Mouse (Mus musculus) retina, postnatal 7 days (tissue): ENCODE measurements around the gene Kdm1b.
A peak's percentile ranks its signal among the peaks of the same experiment; 100 is the strongest.

ENCODE experiments used
- DNase-seq: peaks from one replicate; pipeline ENCODE4 v3.0.0-alpha.2; 2012; ENCODE audit warnings: low read depth, low spot score

The Kdm1b gene

GRCm38 (mm10) chr13:47062756-47063155 is 19.5 kb downstream of the Kdm1b start:
- no peak for DNase-seq

GRCm38 (mm10) chr13:47063985-47064760 is 20.9 kb downstream of the Kdm1b start:
- DNase-seq, result no peak

GRCm38 (mm10) chr13:47066516-47066915 is 23.2 kb downstream of the Kdm1b start:
- DNase-seq, result no peak

GRCm38 (mm10) chr13:47067001-47067400 is 23.7 kb downstream of the Kdm1b start:
- no peak for DNase-seq

GRCm38 (mm10) chr13:47070329-47071080 is 27.2 kb downstream of the Kdm1b start:
- DNase-seq, result no peak

GRCm38 (mm10) chr13:47071871-47072270 is 28.6 kb downstream of the Kdm1b start:
- no peak for DNase-seq

GRCm38 (mm10) chr13:47072484-47072883 is 29.2 kb downstream of the Kdm1b start:
- DNase-seq, result no peak

- no peak for DNase-seq
Measured at GRCm38 (mm10) chr13:47076156-47076555, 32.9 kb downstream of the Kdm1b start.

- no peak for DNase-seq
Measured at GRCm38 (mm10) chr13:47077367-47077766, 34.1 kb downstream of the Kdm1b start.

- no peak for DNase-seq
Measured at GRCm38 (mm10) chr13:47078799-47079198, 35.5 kb downstream of the Kdm1b start.

GRCm38 (mm10) chr13:47080905-47081505 is 37.7 kb downstream of the Kdm1b start:
- no peak for DNase-seq

GRCm38 (mm10) chr13:47088433-47088832 is 45.1 kb downstream of the Kdm1b start:
- DNase-seq, result no peak

GRCm38 (mm10) chr13:47089271-47089670 is 46.0 kb downstream of the Kdm1b start:
- no peak for DNase-seq

- no peak for DNase-seq
Measured at GRCm38 (mm10) chr13:47093791-47094190, 50.5 kb downstream of the Kdm1b start.

- no peak for DNase-seq
Measured at GRCm38 (mm10) chr13:47096591-47096990, 53.3 kb downstream of the Kdm1b start.

GRCm38 (mm10) chr13:47099265-47099664 is 56.0 kb downstream of the Kdm1b start:
- DNase-seq, result no peak

GRCm38 (mm10) chr13:47100587-47100986 is 57.3 kb downstream of the Kdm1b start:
- DNase-seq, result no peak

- no peak for DNase-seq
Measured at GRCm38 (mm10) chr13:47104146-47104545, 60.8 kb downstream of the Kdm1b start.

- DNase-seq, result no peak
Measured at GRCm38 (mm10) chr13:47104856-47105541, 61.7 kb downstream of the Kdm1b start.

- DNase-seq, result peak; percentile 85
Measured at GRCm38 (mm10) chr13:47105711-47106579, 62.6 kb downstream of the Kdm1b start, which contains the start of gene Dek. TSS of gene Dek (minus strand) at chr13:47106201.

GRCm38 (mm10) chr13:47106580-47106888 is 63.2 kb downstream of the Kdm1b start:
- no peak for DNase-seq
